In the genomic region with DNA sequence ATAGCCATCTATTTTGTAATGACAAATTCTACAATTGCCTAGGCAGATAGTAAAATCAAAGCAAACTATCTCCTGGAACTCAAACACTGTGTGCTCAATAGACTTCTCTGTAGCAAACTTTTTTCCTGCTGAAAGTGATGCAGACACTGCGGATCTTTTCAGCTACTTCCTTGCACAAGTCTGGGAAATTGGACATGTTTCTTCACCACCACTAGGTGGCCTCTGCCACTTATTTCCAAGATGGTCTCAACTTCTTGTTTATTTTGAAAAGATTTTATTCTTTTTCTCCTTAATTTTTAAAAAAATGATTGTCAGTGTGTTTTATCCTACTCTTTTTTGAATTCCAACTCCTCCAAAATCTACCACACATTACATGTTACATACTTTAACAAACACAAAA, we compare ENCODE assay signal across 14 mouse cellular contexts.
DNase-seq lines count a peak whose midpoint lies in the region; ATAC-seq and TF ChIP-seq lines count a peak whose summit lies in the region.
"Had no signal": no experiment of that assay in that cellular context is flagged by ENCODE, and none has a peak within 500 bp of the region (broad histone marks: within the 10 kb centered on the region; RNA-seq: fewer than 3 reads in every experiment).

No protein-coding gene starts in this region.

- no peak overlapping the region for H3K4me2 ChIP-seq in liver, postnatal 0 days (ENCODE audit: low read depth, low read length)
- no peak overlapping the region for H3K4me2 ChIP-seq in liver, embryonic 11.5 days
- H3K4me2 ChIP-seq: embryonic facial prominence, embryonic 12.5 days; heart, embryonic 13.5 days; limb, embryonic 13.5 days had no signal

- H3K36me3 ChIP-seq in liver, postnatal 0 days (replicated peaks; ENCODE audit: insufficient read depth, low read length) = no peaks in the 10 kb centered on the region
- no peaks in the 10 kb centered on the region for H3K36me3 ChIP-seq in liver, embryonic 11.5 days (ENCODE audit: control insufficient read depth, insufficient read depth, low read length)
- H3K36me3 ChIP-seq in G1E (replicated peaks) = no peaks in the 10 kb centered on the region
- H3K36me3 ChIP-seq: embryonic facial prominence, embryonic 12.5 days; heart, embryonic 13.5 days; limb, embryonic 13.5 days had no signal

- peak; percentile 72; the same call in 1 of the 2 replicates for ATAC-seq in frontal cortex, adult (ENCODE audit: low TSS enrichment)
- ATAC-seq in liver, postnatal 0 days = no peak
- ATAC-seq in liver, embryonic 11.5 days (replicated peaks; ENCODE audit: low FRiP score) = no peak
- ATAC-seq in G1E (ENCODE audit: extremely low read depth, insufficient number of reproducible peaks, low FRiP score, poor library complexity, severe bottlenecking) = no peak
- ATAC-seq: inflammation-experienced regulatory T-cells, adult 6 months had no signal

- 58% methylated on average over 1 of the region's 1 CpGs for WGBS in liver, postnatal 0 days (ENCODE audit: insufficient replicate concordance)
- WGBS in liver, embryonic 11.5 days = 71% methylated on average over 1 of the region's 1 CpGs

- TF ChIP-seq EP300 in liver, postnatal 0 days (IDR thresholded peaks at IDR 0.05; ENCODE audit: low read depth) = no peak

- H3K9ac ChIP-seq in liver, postnatal 0 days (replicated peaks) = no peak overlapping the region
- H3K9ac ChIP-seq in liver, embryonic 11.5 days (ENCODE audit: low read depth, low read length) = no peak overlapping the region
- H3K9ac ChIP-seq: embryonic facial prominence, embryonic 12.5 days; heart, embryonic 13.5 days; limb, embryonic 13.5 days had no signal

- no peak for DNase-seq in frontal cortex, postnatal 25 days (ENCODE audit: low spot score in 2 of 2)
- no peak for DNase-seq in liver, postnatal 0 days
- DNase-seq in liver, embryonic 11.5 days (ENCODE audit: low spot score) = no peak
- peak; percentile 1 for DNase-seq in G1E (ENCODE audit: low spot score)
- peak; percentile 27 for DNase-seq in retina, embryonic 14.5 days (ENCODE audit: low spot score)
- DNase-seq in spleen, postnatal 14 days (ENCODE audit: low spot score in 2 of 2) = no peak
- DNase-seq in gastrocnemius, postnatal 14 days = no peak
- DNase-seq: thymus, adult 2 months had no signal

- 0 out of 2 replicates have a peak, but pooled peaks have one; percentile 24 for TF ChIP-seq CTCF in liver, postnatal 0 days (IDR thresholded peaks at IDR 0.05; ENCODE audit: low read depth)
- no peak for TF ChIP-seq CTCF in G1E (IDR thresholded peaks at IDR 0.05; ENCODE audit: low read depth, low read length)

- H3K4me1 ChIP-seq in liver, postnatal 0 days (ENCODE audit: insufficient read depth) = no peaks in the 10 kb centered on the region
- no peaks in the 10 kb centered on the region for H3K4me1 ChIP-seq in liver, embryonic 11.5 days (replicated peaks; ENCODE audit: control insufficient read depth, insufficient read depth, low read length)
- no peaks in the 10 kb centered on the region for H3K4me1 ChIP-seq in G1E (ENCODE audit: insufficient read depth, low read depth, low read length)
- H3K4me1 ChIP-seq: embryonic facial prominence, embryonic 12.5 days; heart, embryonic 13.5 days; limb, embryonic 13.5 days had no signal

- H3K27me3 ChIP-seq in liver, postnatal 0 days (ENCODE audit: insufficient read depth, low read length) = no peaks in the 10 kb centered on the region
- no peaks in the 10 kb centered on the region for H3K27me3 ChIP-seq in liver, embryonic 11.5 days (replicated peaks; ENCODE audit: control insufficient read depth, insufficient read depth, low read length)
- H3K27me3 ChIP-seq in G1E (ENCODE audit: insufficient read depth, low read length) = no peaks in the 10 kb centered on the region
- H3K27me3 ChIP-seq: CH12.LX; embryonic facial prominence, embryonic 12.5 days; heart, embryonic 13.5 days; limb, embryonic 13.5 days had no signal

- no peaks in the 10 kb centered on the region for H3K9me3 ChIP-seq in liver, postnatal 0 days (ENCODE audit: low read length)
- H3K9me3 ChIP-seq in liver, embryonic 11.5 days (ENCODE audit: control insufficient read depth, low read length) = no peaks in the 10 kb centered on the region
- H3K9me3 ChIP-seq in G1E (replicated peaks) = no peaks in the 10 kb centered on the region
- H3K9me3 ChIP-seq: embryonic facial prominence, embryonic 12.5 days; heart, embryonic 13.5 days; limb, embryonic 13.5 days had no signal

- no peak overlapping the region for H3K27ac ChIP-seq in liver, postnatal 0 days (ENCODE audit: low read depth)
- no peak overlapping the region for H3K27ac ChIP-seq in liver, embryonic 11.5 days (ENCODE audit: low read depth, low read length)
- H3K27ac ChIP-seq: embryonic facial prominence, embryonic 12.5 days; heart, embryonic 13.5 days; limb, embryonic 13.5 days had no signal

- no peak overlapping the region for H3K4me3 ChIP-seq in liver, postnatal 0 days (ENCODE audit: low read depth, low read length)
- no peak overlapping the region for H3K4me3 ChIP-seq in liver, embryonic 11.5 days (ENCODE audit: low read depth, low read length)
- H3K4me3 ChIP-seq in G1E (ENCODE audit: low read depth, low read length) = no peak overlapping the region
- H3K4me3 ChIP-seq: embryonic facial prominence, embryonic 12.5 days; heart, embryonic 13.5 days; limb, embryonic 13.5 days had no signal

- intact Hi-C loops in gastrocnemius, postnatal 14 days (cut with DNase I; ENCODE audit: low total_unique reads) = no loop called here

Comparison
In these comparisons a context has a peak if more than half of its experiments do, and no peak if none do; other contexts are left out.
1. DNase-seq: peak in G1E (single experiment) and retina, embryonic 14.5 days (single experiment); none in frontal cortex, postnatal 25 days (0 of 2), liver, postnatal 0 days (single experiment), liver, embryonic 11.5 days (single experiment), spleen, postnatal 14 days (0 of 2) and gastrocnemius, postnatal 14 days (single experiment).